ENCODE assay signal across 31 mouse cellular contexts in the genomic region with DNA sequence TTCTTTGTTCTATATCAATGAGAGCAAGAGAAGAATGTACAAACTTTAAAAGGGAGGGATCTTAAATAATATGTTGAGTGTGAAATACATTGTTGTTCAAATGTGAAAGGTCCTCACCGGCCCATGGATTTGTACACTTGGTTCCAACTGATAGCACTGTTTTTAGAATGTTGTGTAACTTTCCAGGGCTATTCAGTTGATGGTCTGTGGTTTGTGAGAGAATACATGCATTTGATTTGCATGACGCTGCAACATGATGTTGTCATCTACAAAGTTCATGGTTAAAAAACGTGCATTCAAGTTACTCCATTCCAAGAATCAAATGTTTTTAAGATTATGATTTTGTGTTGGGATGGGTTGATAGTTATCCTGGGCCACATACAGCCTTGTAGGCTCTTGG.
"Had no signal": no experiment of that assay in that cellular context is flagged by ENCODE, and none has a peak within 500 bp of the region (broad histone marks: within the 10 kb centered on the region; RNA-seq: fewer than 3 reads in every experiment).

No protein-coding gene starts in this region.

- DNase-seq: left cerebral cortex, postnatal 4 days; liver; liver, embryonic 13.5 days; liver, postnatal 0 days; lung, adult 18-20 months; lung, adult 2 months; lung, embryonic 14.5 days; lung, postnatal 10 days; lung, postnatal 14 days; lung, postnatal 36 days; lung, postnatal 4 days; midbrain, embryonic 14.5 days had no signal

- ATAC-seq: liver, embryonic 12.5 days; liver, postnatal 0 days; lung, postnatal 0 days; midbrain, embryonic 13.5 days; midbrain, embryonic 15.5 days; midbrain, embryonic 16.5 days had no signal

- H3K4me3 ChIP-seq: limb, embryonic 10.5 days; limb, embryonic 12.5 days; limb, embryonic 13.5 days; limb, embryonic 15.5 days; liver, embryonic 12.5 days; liver, embryonic 13.5 days; liver, embryonic 15.5 days; lung, embryonic 15.5 days; megakaryocyte, embryonic 14.5 days; midbrain, embryonic 10.5 days; midbrain, embryonic 12.5 days; midbrain, embryonic 13.5 days; midbrain, embryonic 15.5 days; myocyte; neural tube, embryonic 12.5 days; neural tube, embryonic 13.5 days had no signal

- H3K27ac ChIP-seq: limb, embryonic 10.5 days; limb, embryonic 12.5 days; limb, embryonic 13.5 days; limb, embryonic 15.5 days; liver, embryonic 12.5 days; liver, embryonic 13.5 days; liver, embryonic 14.5 days; liver, embryonic 15.5 days; macrophage; midbrain, embryonic 10.5 days; midbrain, embryonic 12.5 days; midbrain, embryonic 13.5 days; midbrain, embryonic 15.5 days; neural tube, embryonic 12.5 days; neural tube, embryonic 13.5 days had no signal
